Mouse (Mus musculus) megakaryocyte progenitor cell, adult 5-6 weeks (primary cell): ENCODE data around the gene Gm14151. TPM values are rescaled to one million over a fixed set of nuclear protein-coding genes. Genes with fewer than 3 reads are reported as not detected.
"Not testable (repeated sequence)": the region's sequence is repeated elsewhere in the genome, so short reads cannot be mapped to it uniquely, and the experiment has no call there.

Source experiments
- ATAC-seq: replicated peaks from 2 replicates; pipeline ENCODE4 v1.8.0; 2016; ENCODE audit warnings: mild to moderate bottlenecking, moderate TSS enrichment, inconsistent platforms; ENCODE audit not compliant: poor library complexity
- total RNA-seq, 2 experiments: library from RNA; stranded (forward) in 1 of 2; stranded (reverse) in 1 of 2; fragments of 157-497, 149-512 nt in 1 of 2; fragments of 200-1000 nt in 1 of 2; gene quantifications; 2 replicates each; pipeline versions ENCODE4 v1.2.3 to v1.2.4; 2015 to 2017

The Gm14151 gene
- total RNA-seq (2015) (not detected in 2 replicates), total RNA-seq (2017) (not detected in 2 replicates)

DNA sequence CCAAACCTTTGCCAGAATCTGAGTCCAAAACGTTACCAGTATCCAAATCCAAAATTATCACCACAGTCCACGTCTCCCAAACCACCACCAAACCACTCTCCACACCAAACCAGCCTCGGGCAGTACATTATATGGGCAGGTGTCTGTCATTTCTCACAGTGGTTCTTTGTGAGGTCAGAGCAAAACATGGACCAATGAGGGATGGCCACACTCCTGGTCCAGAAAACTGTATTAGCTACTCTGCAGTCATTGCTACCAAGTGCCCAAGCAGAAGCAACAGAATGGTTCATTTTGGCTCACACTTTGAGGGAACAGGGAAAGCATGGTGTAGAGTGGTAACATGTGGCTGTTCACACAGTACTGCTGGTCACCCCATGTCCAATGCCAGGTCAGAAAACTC is at the start of gene Gm14151:
TSS of gene Gm14151 (minus strand) at position 101 of the 400 bp plus-strand sequence.
- ATAC-seq = not testable (repeated sequence)

- ATAC-seq = not testable (repeated sequence)
These were observed 5.8 kb upstream of the Gm14151 start, which contains the start of gene Gm14147 for GRCm38 (mm10) chr2:151097945-151098344. Gm14147 (plus strand) TSS chr2:151098245.

- ATAC-seq = no peak
These were observed 35.5 kb downstream of the Gm14151 start for GRCm38 (mm10) chr2:151056637-151057036.

DNA sequence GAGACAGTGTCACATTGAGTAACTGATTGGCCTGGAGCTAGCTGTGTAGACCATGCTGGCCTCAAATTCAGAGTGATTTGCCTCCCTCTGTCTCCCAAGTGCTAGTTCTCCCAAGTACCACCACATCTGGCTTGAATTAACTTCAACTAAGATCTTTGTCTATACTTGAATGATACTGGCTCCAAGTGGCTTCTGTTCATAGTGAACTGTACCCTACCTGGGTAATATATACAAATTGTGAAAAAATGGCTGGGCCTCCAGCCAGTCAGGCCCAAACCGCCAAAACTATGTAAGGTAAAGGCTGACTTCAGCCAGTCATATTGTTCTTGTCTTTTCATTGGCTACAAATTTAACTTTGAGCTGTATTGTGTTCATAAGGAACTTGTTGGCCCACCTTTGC is 51.7 kb downstream of the Gm14151 start:
- no peak for ATAC-seq

DNA sequence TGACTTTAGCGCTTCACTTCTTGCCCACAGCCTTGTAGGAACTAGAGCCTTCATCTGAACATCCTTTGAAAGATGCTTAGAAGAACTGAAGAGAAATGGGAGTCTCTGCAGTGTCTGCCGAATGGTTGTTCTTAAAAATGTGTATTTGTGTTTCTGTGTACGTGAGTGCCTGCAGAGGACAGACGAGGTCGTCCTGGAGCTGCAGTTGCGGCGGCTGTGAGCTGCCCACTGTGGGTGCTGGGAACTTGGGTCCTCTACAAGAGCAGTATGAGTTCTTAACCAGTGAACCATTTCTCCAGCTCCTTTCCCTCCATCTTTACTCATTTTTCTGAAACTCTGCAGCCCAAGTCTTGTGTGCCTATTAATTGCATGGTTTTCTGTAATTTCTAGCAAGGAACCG is 52.4 kb downstream of the Gm14151 start:
- ATAC-seq = peak; percentile 12

GRCm38 (mm10) chr2:151039232-151039695 is 52.9 kb downstream of the Gm14151 start, which contains the start of the genes Ninl and Nanp:
Ninl (minus strand) TSS chr2:151039382.
Nanp (minus strand) TSS chr2:151039398.
- ATAC-seq = peak; percentile 78

DNA sequence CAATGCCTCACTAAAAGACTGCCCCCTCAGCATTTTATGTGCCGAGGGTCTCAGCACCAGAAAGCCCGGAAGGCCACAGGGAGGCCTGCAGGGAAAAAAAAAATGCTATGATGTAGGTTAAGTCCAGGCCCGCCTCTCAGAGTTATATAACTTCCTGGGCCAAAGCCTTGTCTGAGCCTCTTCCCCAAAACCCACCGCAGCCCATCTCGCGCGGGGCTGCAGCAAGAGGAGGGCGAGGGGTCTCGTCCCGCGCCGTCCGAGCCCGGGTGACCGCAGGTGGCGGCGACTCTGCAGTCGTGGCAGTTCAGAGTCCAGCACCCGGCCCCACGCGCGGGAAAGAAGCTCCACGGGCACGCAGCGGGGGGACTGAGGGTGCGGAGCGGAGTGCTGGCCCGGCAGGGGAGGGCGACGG is 53.3 kb downstream of the Gm14151 start:
- peak; percentile 27 for ATAC-seq

- ATAC-seq = peak; percentile 61
These were observed 54.1 kb downstream of the Gm14151 start for GRCm38 (mm10) chr2:151037876-151038552.

GRCm38 (mm10) chr2:151037292-151037691 is 54.9 kb downstream of the Gm14151 start:
- ATAC-seq = no peak

Other genes starting within 250 kb of the Gm14151 start
- 27.3 and 30.5 TPM in 2 replicates for gene Abhd12, start 187.6 kb downstream of the Gm14151 start, total RNA-seq (2015)
- gene Abhd12, start 187.6 kb downstream of the Gm14151 start, total RNA-seq (2017) = 27.2 and 56.0 TPM in 2 replicates
- 82.0 and 95.8 TPM in 2 replicates for gene Gins1, start 186.9 kb downstream of the Gm14151 start, total RNA-seq (2015)
- gene Gins1, start 186.9 kb downstream of the Gm14151 start, total RNA-seq (2017) = 126 and 140 TPM in 2 replicates
- gene Ninl, start 53.0 kb downstream of the Gm14151 start, total RNA-seq (2015) = 0.46 and 0.84 TPM in 2 replicates
- 1.2 and 1.5 TPM in 2 replicates for gene Ninl, start 53.0 kb downstream of the Gm14151 start, total RNA-seq (2017)
- gene Nanp, start 53.0 kb downstream of the Gm14151 start, total RNA-seq (2015) = 22.7 and 38.8 TPM in 2 replicates
- 19.3 and 22.5 TPM in 2 replicates for gene Nanp, start 53.0 kb downstream of the Gm14151 start, total RNA-seq (2017)
- not detected in 2 replicates for gene Gm14147, start 5.9 kb upstream of the Gm14151 start, total RNA-seq (2015)
- not detected in 2 replicates for gene Gm14147, start 5.9 kb upstream of the Gm14151 start, total RNA-seq (2017)